10 mouse cellular contexts compared by ENCODE assay signal in the genomic region with DNA sequence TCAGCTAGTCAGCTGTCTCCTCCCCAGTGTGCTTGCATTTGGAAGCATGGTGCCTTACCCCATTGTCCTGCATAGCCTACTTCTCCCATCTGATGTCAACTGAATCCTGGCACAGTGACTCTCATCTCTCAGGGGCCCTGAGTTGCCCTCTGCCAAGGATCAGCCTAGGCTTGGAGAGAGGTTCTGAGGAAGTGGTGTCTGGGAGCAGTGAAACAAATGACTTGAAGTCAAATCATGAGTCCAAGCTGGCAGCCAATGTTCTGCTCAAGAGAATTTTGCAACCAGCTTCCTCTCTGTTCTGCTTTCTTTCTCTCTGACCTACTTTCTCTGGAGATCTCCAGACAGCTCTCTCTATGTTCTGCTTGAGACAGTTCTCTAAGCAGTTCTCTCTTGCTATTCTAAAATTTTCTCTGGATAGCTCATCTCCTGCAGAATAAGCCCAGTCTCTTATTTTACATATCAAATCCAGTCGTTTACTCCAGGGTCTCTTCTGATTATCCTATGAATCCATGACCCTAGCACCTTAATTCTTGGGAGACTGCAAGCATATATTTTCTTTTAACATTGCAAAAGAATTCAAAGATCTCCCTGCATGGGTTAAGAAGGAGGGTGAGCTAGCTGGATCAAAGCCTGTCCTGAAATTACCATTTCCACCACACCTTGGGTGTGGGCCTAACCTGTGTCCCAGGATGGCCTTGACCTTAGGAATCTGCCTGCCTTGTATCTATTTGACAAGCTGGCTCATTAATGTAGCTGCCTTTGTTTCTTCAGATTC.
A peak's percentile ranks its signal among the peaks of the same experiment; 100 is the strongest.
DNase-seq lines count a peak whose midpoint lies in the region; ATAC-seq and TF ChIP-seq lines count a peak whose summit lies in the region.
"Had no signal": no experiment of that assay in that cellular context is flagged by ENCODE, and none has a peak within 500 bp of the region (broad histone marks: within the 10 kb centered on the region; RNA-seq: fewer than 3 reads in every experiment).

No protein-coding gene starts in this region.

- no peak for TF ChIP-seq CTCF in layer of hippocampus, adult 2 months (conservative IDR thresholded peaks at IDR 0.05)

- peak overlapping the region; percentile 32; the same call in 1 of the 2 replicates for H3K27ac ChIP-seq in layer of hippocampus, adult 2 months
- H3K27ac ChIP-seq: macrophage; neural tube, embryonic 13.5 days had no signal

- 0 out of 2 replicates have a peak, but pooled peaks have one; percentile 37 for ATAC-seq in granulocyte monocyte progenitor cell, adult 5-6 weeks (replicated peaks; ENCODE audit: poor library complexity, severe bottlenecking)

- peak; percentile 39 for DNase-seq in adrenal gland, adult 2 months
- DNase-seq in adrenal gland, adult 18-20 months (ENCODE audit: low spot score in 2 of 2): no peak
- no peak for DNase-seq in layer of hippocampus, adult 2 months (ENCODE audit: low spot score in 2 of 2)
- DNase-seq in layer of hippocampus, adult 8-10 months (ENCODE audit: low spot score in 2 of 2): no peak
- DNase-seq in adrenal gland, postnatal 36 days: peak; percentile 3 to 31
- no peak for DNase-seq in retina, embryonic 14.5 days (ENCODE audit: low spot score)
- no peak for DNase-seq in testis, postnatal 10 days (ENCODE audit: low spot score)

- H3K4me3 ChIP-seq in layer of hippocampus, adult 2 months: no peak overlapping the region
- H3K4me3 ChIP-seq: neural tube, embryonic 13.5 days had no signal

Comparison
In these comparisons a context has a peak if more than half of its experiments do, and no peak if none do; other contexts are left out.
1. DNase-seq: peak in adrenal gland, adult 2 months (single experiment) and adrenal gland, postnatal 36 days (2 of 2); none in adrenal gland, adult 18-20 months (0 of 2), layer of hippocampus, adult 2 months (0 of 2), layer of hippocampus, adult 8-10 months (0 of 2), retina, embryonic 14.5 days (single experiment) and testis, postnatal 10 days (single experiment).